Mouse (Mus musculus) liver, postnatal 0 days (tissue): ENCODE results near the gene Psmb1.

Experiments used
- CTCF ChIP-seq: sonication (generic); IDR thresholded peaks from 2 replicates; pipeline ENCODE4 v1.5.1; 2016; ENCODE audit warnings: antibody characterized with exemption, low read depth
- EP300 ChIP-seq: IDR thresholded peaks from 2 replicates; pipeline ENCODE4 v1.6.1; 2016; ENCODE audit warnings: antibody characterized with exemption, low read depth, mild to moderate bottlenecking

DNA sequence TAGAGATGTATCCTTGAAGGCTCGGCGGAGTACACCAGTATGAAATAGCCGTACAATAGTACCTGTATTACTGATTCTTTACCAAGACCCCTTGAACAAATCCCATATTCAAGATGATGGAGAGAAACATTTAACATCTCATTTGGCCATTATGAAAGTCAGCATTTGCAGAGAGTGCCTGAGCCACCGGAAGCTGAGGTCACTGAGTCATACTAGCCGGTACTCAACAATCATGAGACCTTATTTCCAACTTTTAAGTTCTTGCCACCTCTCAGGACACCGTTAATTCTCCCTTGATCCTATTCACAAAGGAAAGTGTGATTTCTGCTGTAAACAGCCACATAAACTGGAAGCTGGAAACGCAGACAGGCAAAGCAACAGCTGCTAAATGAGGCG is 59.5 kb downstream of the Psmb1 start:
- TF ChIP-seq CTCF, result no peak
- no peak for TF ChIP-seq EP300
